Mouse (Mus musculus) ES-E14 (cell line): ENCODE data around the gene Commd1.

ENCODE experiments used
- CHD2 ChIP-seq: IDR thresholded peaks from 2 replicates; pipeline ENCODE4 v1.6.1; 2014; ENCODE audit warnings: mild to moderate bottlenecking, low read depth, low read length, inconsistent platforms
- HCFC1 ChIP-seq: IDR thresholded peaks from 2 replicates; pipeline ENCODE4 v1.6.1; 2012; ENCODE audit warnings: low read length, inconsistent platforms, borderline replicate concordance; ENCODE audit not compliant: insufficient read depth
- MAFK ChIP-seq: IDR thresholded peaks from 2 replicates; pipeline ENCODE4 v1.6.1; 2014; ENCODE audit warnings: mild to moderate bottlenecking, low read depth, low read length, inconsistent platforms; ENCODE audit not compliant: insufficient read depth
- ZC3H11A ChIP-seq: IDR thresholded peaks from 2 replicates; pipeline ENCODE4 v1.6.1; 2012; ENCODE audit warnings: low read depth, mild to moderate bottlenecking, inconsistent platforms, low read length, borderline replicate concordance

- TF ChIP-seq ZC3H11A (no peak), CHD2 (no peak), HCFC1 (no peak), MAFK (no peak)
Observed at GRCm38 (mm10) chr11:22885350-22885749, 96.8 kb downstream of the Commd1 start.
